Mouse (Mus musculus) kidney, postnatal 25 days (tissue): ENCODE measurements around the gene Foxo1.

Experiments used
- DNase-seq, 2 experiments: peaks; one replicate each; pipeline ENCODE4 v3.0.0; 2021; ENCODE audit warnings: mixed read lengths in 2 of 2

Gene Foxo1

DNA sequence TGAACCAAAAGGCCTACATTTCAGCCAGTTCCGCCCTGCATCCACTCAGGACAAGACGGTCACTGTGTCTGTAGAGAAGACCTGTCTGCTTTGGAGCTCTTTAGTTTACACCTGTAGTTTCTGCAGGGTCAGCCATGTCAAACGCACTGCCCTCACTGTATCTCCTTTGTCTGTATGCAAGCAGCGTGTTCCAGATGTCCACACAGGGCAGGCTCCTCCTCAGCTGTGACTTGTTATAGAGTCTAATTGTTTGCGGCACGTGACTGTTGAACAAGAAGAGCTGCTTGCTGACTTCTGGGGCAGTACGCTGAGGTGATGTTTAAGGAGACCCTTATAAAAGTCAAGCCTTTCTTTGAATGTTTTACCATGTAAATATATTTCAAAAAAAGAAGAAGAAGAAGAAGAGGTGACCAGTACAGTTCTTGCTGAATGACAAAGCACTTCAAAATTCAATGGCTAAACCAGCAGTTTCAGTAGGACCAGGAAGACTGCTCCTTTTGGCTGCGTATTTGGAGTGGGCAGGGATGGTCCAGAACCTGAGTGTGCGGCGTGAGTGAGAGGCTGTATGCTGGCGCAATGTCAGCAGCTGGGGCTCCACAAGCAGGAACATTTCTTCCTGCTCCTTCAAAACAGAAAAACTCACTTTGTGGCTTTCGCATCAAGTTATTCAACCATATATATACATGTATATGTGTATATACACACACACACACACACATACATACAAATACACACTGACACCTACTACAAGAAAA lies 52.6 kb downstream of the Foxo1 start:
- no peak for DNase-seq

DNA sequence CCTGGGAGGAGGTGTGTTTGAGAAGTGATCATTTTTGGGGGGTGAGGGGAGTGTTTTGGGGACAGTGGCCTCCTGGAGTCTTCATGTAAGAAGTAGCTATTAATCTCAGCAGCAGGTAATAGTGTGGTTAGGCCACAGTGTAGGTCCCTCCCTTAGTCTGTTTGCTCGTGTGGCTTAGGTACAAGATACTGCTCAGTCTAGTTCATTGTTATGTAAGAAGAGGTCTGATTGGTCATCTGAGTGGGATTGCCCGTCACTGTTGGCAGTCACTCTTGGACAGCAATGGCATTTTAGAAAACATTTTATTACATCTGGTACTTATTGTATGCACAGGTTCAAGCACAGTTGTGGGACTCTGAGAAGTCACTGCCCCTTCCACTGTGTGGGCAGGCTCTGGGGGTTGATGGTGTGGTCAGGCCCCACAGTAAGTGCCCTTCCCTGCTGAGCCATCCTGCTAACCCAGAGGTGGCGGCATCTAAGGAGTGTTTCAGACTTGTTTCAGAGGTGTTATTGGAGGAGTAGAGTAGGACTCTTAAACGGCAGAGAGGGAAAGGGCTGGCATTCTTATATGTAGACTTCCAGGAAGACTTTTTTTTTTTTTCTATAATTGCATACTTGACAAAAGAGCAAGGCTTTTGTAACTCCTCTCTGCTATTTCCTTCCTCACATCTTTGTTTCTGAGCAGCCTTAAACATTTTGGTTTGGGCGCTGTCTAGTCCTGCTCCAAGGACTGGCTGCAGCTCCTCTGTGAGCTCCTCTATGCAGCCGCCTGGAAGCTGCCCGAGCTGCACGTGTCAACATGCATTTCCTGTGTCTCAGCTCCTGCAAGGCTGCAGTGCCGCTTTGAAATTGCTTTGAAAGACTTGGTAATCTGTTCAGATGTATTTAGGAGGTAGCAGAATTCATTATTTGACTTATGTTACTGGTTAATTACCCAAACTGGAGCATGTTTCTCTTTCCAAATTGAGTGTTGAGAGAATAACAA lies 54.6 kb downstream of the Foxo1 start:
- peak in 1 of 2 experiments; percentile 26 for DNase-seq

DNA sequence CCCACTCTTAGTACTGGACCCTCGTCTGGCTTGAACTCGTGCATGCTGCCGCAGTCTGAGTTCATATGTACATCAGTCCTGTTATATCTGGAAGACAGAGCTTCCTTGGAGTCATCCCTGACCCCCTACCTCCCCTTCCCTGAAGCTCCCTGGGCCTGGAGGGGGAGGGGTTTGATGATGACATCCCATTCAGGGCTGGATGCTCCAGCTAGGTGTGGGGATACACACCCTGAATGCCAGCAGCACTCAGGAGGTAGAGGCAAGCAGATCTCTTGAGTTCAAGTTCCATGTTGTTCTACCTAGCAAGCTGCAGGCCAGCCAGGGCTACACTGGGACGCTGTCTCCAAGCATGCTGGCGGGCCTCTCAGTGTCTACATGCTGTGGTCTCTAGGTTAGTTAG lies 56.9 kb downstream of the Foxo1 start:
- no peak for DNase-seq

DNA sequence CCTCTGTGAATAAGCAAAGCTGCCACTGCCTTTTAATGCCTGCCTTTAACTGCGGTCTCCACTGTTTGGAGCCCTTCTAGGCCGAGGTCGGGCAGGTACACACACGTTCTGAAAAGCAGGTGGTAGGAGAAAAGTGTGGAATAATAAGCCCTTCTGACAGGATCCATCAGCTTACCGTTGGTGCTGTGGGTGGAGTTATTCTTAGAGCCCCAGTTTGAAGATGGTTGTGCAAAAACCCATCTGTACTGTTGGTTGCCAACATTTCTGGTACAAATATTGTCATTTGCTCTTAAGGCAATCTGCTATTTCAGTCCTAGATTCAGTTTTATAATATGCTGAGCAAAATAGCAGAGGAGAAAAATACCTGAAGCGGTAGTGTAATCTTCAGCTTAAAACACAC lies 58.6 kb downstream of the Foxo1 start:
- DNase-seq = no peak

DNA sequence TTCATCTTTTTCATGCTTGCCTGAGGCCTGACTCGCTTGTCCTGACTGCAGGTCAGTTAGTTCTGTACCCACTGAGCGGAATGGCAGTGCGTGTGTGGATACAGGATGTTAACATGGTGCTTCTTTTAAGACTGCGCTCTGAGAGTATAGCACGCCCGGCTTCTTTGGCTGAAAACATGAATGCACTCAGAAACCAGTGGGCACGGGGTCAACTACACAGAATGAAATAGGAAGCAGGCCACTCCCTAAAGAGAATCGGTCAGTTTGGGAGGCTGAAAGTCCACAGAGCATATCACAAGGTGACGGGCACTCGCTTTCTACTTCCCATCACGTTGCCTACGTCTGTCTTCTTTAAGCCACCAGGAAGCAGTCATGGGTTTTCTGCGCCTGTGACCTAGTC lies 59.0 kb downstream of the Foxo1 start:
- DNase-seq = peak in 1 of 2 experiments; percentile 19

DNA sequence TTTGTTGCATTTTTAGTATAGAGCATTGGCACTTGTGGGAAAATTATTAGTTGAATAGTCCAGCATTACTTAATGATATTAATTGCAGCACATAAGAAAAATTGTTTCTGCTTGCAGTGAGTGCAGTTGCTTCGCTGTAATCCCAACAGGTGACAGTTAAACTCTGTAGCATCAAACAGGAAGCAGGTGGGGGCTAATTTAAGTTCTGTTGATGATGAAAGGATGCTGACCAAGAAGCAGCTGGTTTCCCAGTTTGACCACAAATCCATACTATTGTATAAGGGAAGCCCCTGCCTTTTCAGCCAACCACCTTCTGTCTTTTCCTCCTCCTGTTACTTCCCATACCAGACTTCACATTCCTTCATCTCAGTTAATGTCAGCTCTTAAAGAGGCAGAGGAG lies 63.6 kb downstream of the Foxo1 start:
- no peak for DNase-seq

DNA sequence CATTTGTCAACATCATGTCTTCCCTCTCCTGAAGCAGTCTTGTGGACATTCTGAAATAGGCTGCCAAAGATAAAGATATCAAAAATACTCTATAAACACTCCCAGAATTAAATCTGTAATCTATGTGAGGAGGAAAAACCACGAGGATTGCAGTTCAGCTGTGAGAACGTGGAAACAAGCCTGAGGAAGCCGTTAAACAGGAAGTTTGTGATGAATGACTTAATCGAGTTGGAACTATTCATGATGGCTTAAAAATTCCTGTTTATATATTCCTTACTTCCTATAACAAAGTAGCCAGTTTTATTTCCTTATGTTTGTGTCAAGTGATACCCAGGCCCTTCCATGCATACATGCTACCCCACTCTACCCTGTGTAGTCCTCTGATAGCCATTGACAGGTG lies 70.6 kb downstream of the Foxo1 start:
- no peak for DNase-seq

DNA sequence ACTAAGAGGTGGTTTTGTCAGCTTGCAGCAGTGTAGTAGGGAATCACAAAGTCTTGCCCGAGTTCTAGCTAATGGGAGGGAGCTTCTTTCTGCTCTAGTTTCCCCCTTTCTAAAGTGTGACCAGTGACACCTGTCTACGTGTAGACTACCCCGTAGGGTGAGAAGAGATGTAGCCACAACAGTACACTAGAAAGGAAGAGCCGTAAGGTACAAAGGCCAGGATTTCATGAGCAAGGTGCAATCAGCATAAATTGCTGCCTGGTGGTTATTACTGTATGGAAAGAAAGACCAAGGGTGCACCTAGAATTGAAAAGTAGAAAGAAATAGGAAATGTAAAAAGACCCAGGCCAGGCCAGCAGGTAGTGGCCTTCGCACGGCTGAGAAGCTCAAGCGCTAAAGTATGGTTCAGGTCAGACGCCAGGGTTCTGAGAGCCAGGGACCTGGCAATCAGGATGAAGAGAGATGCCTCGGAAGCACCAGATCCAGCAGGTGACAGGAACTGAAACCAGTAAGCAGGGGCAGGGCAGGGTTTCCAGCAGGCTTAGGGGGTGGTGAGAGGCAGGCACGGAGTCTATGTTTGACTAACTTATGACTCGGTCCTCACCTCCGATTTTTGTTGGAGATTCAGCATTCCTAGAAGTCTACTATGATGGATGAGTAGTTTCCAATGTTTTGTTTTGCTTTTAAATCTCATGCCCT lies 72.3 kb downstream of the Foxo1 start:
- DNase-seq = no peak

DNA sequence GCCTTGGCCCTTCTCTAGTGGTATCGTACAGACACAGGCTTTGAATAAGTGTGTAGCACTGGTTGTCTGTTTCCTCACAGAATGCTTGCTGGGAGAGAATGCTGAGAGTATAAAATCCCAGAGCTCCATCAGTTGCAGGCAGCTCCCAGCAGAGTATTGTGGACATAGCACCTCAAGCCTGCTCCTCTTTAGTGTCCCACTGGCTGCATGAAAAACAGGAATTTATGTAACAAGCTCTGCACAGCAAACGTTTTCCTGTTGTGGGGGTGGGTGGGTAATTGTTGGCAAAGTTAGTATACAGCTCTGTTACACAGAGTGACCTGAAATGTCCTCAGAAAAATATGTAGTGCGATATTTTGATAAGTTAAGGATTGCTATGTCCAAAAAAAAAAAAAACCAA lies 74.1 kb downstream of the Foxo1 start:
- DNase-seq = peak; percentile 30 to 52

DNA sequence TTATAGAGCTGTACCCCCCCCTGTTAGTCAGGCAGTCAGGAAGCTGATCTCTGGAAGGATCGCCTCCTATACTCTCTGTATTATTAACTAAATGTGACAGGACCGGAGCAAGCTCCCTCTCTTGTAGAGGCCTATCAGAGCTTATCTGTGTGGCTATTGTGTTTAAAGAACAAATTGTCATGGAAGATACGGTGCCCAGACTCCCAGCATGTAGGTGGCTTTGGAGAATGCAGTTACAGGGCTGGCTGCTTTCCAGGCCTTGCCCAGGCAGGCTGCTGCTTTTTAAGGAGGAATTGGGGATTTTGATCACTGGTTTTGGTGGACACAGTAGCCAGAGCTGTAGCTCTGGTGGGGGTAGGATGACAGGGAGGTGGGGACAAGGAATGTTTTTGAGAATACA lies 74.7 kb downstream of the Foxo1 start:
- peak in 1 of 2 experiments; percentile 48 for DNase-seq

DNA sequence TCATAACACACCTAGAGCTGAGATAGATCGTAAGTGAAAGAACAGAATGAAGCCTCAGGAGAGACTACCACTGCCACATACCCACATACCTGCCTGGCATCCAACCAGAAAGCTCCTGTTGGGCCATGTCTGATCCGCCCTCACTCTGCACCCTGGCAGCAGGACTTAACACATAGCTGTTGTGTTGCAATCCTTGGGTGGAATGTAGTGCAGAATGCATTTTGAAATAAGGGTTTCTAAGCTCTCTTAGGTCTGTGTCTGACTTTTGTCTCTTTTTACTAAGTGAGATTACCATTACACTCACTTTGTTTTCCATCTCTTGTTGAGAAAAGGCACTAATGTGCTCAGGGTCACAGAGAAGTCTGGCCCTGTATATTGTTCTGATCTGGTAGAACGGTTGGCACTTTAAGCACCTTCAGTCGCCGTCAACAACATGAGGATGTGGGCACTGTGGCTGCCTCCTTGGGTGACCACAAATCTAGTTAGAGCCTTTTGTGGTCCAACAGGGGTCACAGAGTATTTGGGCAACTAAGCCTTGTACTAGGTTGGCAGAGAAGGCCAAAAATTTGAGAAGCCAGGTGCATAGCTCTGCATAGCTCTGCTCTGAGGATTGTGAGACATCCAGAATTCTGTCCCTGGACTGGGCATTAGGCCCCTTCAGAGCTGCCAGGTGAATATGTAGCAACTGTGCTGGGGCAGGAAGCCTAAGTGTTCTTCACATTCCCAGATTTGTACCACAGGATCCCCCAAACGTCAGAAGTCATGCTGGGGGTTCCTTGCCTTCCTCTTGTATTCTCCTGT lies 75.3 kb downstream of the Foxo1 start:
- DNase-seq = peak; percentile 55 to 61

DNA sequence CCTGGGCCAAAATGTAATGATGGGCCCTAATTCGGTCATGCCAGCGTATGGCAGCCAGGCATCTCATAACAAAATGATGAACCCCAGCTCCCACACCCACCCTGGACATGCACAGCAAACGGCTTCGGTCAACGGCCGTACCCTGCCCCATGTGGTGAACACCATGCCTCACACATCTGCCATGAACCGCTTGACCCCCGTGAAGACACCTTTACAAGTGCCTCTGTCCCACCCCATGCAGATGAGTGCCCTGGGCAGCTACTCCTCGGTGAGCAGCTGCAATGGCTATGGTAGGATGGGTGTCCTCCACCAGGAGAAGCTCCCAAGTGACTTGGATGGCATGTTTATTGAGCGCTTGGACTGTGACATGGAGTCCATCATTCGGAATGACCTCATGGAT lies 77.7 kb downstream of the Foxo1 start:
- no peak for DNase-seq

DNA sequence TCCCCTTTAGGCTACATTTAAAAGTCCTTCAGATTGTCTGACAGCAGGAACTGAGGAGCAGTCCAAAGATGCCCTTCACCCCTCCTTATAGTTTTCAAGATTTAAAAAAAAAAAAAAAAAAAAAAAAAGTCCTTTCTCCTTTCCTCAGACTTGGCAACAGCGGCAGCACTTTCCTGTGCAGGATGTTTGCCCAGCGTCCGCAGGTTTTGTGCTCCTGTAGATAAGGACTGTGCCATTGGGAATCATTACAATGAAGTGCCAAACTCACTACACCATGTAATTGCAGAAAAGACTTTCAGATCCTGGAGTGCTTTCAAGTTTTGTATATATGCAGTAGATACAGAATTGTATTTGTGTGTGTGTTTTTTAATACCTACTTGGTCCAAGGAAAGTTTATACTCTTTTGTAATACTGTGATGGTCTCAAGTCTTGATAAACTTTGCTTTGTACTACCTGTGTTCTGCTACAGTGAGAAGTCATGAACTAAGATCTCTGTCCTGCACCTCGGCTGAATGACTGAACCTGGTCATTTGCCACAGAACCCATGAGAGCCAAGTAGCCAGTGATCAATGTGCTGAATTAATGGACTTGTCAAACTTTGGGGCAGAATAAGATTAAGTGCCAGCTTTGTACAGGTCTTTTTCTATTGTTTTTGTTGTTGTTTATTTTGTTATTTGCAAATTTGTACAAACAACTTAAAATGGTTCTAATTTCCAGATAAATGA lies 79.0 kb downstream of the Foxo1 start:
- peak; percentile 53 to 68 for DNase-seq

DNA sequence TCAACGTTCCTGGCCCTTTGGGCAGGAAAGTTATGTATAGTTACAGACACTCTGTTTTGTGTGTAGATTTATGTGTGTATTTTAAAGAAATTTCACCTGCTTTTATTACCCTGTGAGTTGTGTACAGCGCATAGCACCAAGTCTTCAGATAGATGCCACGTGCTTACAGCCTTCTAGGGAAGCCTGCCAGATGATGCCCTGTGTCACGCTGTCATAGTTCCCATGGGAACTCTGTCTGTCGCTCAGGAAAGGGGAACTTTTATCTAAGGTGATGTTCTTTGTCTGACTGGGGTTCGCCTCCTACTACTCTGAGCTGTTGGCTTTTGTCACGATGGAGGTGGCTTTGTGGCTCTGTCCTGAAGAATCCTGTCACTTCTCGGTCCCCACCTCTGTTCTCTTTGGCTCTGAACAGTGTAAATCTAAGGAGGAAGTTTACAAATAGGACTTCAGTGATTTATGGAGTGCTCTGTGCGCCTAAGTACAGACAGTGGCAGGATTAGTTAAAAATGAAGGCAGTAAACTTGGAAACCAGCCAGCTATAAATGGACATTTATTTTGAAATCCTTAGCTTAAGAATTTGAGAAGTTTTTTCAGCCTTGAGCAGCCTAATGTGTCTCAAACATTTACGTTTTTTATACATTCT lies 80.0 kb downstream of the Foxo1 start:
- peak in 1 of 2 experiments; percentile 45 for DNase-seq

DNA sequence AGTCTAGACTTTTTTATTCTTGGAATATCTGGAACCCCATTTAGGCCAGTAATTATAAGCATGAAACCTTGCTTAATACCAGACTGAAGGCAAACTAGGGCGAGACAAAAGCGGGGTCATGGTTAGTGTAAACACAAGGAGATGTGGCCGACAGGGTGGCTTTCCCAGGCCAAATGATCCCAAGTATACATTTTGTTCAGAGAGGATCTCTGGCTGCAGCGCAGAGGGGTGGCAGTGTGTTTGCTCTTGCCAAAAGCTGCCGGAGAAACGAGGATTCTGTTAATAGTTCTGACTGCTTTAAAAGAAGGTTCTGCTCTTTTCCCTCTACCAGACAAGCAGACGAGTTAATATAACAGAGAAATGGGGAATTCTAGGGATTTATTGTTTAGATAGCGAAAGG lies 82.5 kb downstream of the Foxo1 start:
- DNase-seq = no peak

DNA sequence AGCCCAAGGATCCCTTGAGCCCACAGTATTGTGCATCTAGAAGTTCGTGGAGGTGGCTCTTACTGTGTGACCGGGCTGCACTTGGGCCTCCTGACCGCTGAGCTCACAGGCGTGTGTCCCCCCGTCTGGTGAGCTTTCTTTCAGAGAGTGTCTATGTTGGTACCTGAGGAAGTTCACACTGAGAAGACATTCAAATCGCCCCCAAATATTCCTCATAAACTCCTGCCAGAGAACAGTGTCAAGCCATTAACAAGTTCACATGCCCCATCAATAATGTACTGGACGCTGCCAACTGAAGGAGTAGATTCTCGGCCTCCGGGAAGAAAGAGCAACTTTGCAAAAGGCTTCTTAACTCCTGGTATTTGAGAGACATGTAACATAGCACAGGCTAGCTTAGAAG lies 83.8 kb downstream of the Foxo1 start:
- no peak for DNase-seq

DNA sequence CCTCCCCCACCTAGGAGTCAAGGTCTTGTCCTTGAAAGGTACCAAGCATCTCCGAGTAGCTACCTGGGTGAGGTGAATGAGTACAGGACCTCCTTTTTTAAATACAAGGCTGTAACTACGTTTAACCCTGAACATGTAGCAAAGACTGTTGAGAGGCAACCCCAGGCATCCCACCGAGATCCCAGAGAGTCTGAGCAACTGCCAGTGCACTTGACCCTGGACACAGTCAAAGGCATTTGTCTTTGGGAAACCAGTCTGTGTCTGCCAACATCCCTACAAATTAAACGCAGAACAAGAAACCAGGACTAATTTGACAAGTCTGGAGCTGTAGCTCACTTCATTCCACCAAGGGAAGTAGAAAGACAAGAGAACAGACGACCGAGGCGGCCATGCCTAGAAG lies 86.1 kb downstream of the Foxo1 start:
- DNase-seq = no peak

DNA sequence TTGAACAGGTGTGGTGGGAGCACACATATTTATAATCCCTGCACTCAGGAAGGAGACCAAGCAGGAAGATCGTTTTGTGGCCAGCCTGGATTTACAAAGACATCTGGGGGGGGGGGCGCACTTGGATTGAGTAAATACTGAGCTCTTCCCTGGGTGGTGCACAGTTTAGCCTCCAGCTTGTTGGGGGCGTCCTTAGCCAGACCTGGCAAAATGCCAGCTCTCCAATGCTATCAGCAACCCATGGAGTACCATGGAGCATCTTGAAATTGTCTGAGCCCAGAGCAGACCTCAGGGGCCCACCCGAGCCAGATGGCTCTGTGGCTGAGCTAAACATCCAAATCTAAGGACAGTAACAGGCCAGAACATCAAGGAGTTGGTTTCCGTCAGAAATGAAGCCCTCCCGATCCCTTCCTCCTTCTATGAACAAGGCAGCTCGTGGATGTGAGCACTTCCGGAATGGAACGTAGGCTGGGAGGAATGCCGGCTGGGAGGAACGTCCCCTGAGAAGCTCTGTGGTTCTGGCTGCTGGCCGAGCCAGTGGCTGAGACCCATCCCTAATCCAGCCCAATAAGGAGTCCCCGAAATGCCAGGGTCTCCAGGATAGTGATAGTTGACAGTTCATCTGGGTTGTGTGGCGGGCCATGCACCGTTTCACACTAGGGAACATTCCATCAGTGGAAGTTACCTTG lies 89.3 kb downstream of the Foxo1 start:
- no peak for DNase-seq

DNA sequence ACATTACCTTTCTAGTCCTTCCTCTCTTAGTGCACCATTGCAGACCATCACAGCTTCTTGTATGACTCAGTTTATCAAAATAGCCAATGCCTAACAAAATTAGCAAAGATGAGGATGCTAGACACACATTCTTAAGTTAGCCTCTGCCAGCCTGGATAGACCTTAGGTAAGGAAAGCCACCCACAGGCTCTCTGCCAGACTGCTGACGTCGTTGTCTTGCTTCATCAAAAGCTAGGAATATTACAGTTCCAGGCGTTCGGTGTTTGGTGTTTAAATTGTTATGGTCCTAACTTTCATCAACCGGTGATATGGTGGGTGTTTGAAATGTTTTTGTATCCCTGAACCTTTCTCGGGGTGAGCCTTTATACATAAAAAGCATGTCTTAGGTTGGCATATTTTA lies 96.4 kb downstream of the Foxo1 start:
- DNase-seq = no peak

DNA sequence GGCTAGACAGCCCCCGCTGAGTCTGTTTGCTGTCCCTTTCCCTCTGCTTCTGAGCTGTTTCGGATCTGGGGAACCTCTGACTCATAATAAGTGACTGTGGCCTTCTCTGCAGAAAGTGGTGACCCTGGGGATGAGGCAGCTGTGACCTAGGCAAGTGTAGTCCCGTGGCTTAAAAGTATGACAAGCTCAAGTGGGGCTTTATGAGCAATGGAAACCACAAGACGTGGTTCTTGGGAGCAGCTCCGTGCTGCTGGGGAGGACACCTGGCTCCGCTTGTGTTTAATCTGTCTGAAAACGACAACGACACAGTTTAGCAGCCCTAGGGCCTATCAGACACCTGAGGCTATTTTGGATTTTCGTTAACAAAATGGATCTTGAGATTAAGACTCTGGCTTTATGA lies 101.1 kb downstream of the Foxo1 start:
- no peak for DNase-seq
